Mouse (Mus musculus) bone marrow, adult 2 months (tissue): ENCODE results near the gene Ttc8.

Source experiments
- CTCF ChIP-seq: fragments of 200-500 bp; IDR thresholded peaks from 2 replicates; pipeline ENCODE4 v1.5.1; 2011; ENCODE audit warnings: low read length, control low read depth; ENCODE audit not compliant: control insufficient read depth, insufficient read depth
- POLR2A ChIP-seq: fragments of 200-500 bp; IDR thresholded peaks from 2 replicates; pipeline ENCODE4 v1.6.1; 2011; ENCODE audit warnings: low read depth, mild to moderate bottlenecking, control low read depth, low read length, borderline replicate concordance; ENCODE audit not compliant: control insufficient read depth

- TF ChIP-seq CTCF (no peak), POLR2A (no peak)
Observed at GRCm38 (mm10) chr12:99030022-99030421, 109.6 kb downstream of the Ttc8 start.
